Mouse (Mus musculus): ENCODE measurements around the gene Nrbp1. TPM values are rescaled to one million over a fixed set of nuclear protein-coding genes. Genes with fewer than 3 reads are reported as not detected.

Gene Nrbp1
- total and polyA plus RNA-seq, 3 experiments = 34.5 to 41.5 (median 36.6) TPM

DNA sequence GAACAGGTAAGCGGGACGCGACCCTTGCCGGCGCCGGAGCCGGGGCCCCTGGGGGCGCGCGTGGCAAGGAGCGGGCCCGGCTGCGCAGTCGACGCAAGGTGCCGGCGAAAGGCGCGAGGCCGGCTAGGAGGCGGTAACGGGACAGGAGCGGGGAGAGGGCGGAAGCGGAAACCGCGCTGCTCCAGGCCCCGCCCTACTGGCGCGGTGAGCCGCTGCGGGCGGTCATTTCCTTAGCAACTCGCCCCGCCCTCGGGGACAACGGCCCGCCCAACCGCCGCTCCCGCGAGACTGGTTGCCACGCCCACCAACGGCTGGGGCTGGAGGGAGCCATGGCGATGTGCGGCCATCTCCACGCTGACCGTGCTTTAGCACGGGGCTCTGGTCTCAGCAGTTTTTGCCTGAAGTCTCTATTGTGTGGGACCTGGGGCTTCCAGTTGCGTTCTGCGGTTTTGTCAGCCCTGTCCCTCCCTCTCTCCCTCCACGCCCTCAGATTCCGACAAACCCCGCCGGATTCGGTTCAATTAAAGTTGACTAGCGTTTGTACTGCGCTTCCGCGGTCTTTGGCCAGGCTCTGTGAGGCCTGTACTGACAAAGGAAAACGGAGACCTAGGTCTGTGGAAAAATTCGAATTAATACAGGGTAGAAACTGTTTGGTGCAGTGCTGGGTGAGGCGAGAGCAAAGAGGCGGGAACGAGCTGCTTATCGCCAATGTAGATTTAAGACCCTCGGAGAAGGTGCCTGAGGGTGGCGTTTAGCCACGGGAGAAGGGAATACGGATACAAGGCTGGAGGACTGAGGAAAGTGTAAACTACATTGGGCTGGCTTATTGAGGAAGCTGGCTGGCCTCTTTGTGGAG is 20.0 kb upstream of the Nrbp1 start, which contains the start of gene Ppm1g:
TSS of gene Ppm1g (minus strand) at position 240 of the 856 bp plus-strand sequence.
- Histone ChIP-seq H3K27me3 (replicated peaks) (no peaks in the 10 kb centered on the region), H3K4me2 (ENCODE audit: insufficient read depth, low read depth, poor library complexity, severe bottlenecking) (peak within 1 kb of the TSS; percentile 40), H3K9ac (ENCODE audit: insufficient read depth, low read depth) (peak within 1 kb of the TSS; percentile 87), H3K27ac (ENCODE audit: insufficient read depth, low read depth) (peak within 1 kb of the TSS; percentile 89), H3K4me3 (replicated peaks in 1 of 3; ENCODE audit: low read depth in 2 of 3, low read length in 2 of 3, poor library complexity in 1 of 3) (peak within 1 kb of the TSS; percentile 84 to 93 (median 93)), H3K79me2 (replicated peaks; ENCODE audit: control insufficient read depth, extremely low read depth, insufficient read depth, poor library complexity, severe bottlenecking) (peaks cover 43% of the 10 kb centered on the region), H3K36me3 (replicated peaks in 1 of 2; ENCODE audit: control insufficient read depth in 1 of 2, insufficient read depth in 1 of 2, low read length in 1 of 2) (peaks cover 0 to 9% of the 10 kb centered on the region in 2 experiments), H3K9me3 (replicated peaks; ENCODE audit: low read length) (no peaks in the 10 kb centered on the region), H3K4me1 (ENCODE audit: control insufficient read depth in 1 of 2, insufficient read depth in 2 of 2) (peaks cover 0 to 20% of the 10 kb centered on the region in 2 experiments; a peak in 2 of 4 replicates)
- peak; percentile 94 for DNase-seq (ENCODE audit: extremely low read depth)
- peak; percentile 98 for TF ChIP-seq CHD2 (IDR thresholded peaks at IDR 0.05; ENCODE audit: low read length)
- no peak; the same call in 1 of the 2 replicates for TF ChIP-seq ZNF384 (IDR thresholded peaks at IDR 0.05; ENCODE audit: low read depth, low read length)
- TF ChIP-seq MAX (IDR thresholded peaks at IDR 0.05; ENCODE audit: low read length) = peak; percentile 89
- no peak for TF ChIP-seq JUND (conservative IDR thresholded peaks at IDR 0.05; ENCODE audit: low read depth, low read length)
- 0 out of 2 replicates have a peak, but pooled peaks have one; percentile 32 for TF ChIP-seq E2F4 (IDR thresholded peaks at IDR 0.05; ENCODE audit: insufficient replicate concordance, low read depth, low read length)
- peak; percentile 85; the same call in 1 of the 2 replicates for TF ChIP-seq TBP (conservative IDR thresholded peaks at IDR 0.05; ENCODE audit: low read depth, low read length)
- TF ChIP-seq TCF12 (IDR thresholded peaks at IDR 0.05; ENCODE audit: low read depth, low read length) = peak; percentile 93; the same call in 1 of the 2 replicates
- TF ChIP-seq ZMIZ1 (IDR thresholded peaks at IDR 0.05; ENCODE audit: low read depth, low read length) = peak; percentile 94
- TF ChIP-seq POLR2AphosphoS2 (IDR thresholded peaks at IDR 0.05; ENCODE audit: low read depth, low read length) = peak; percentile 90
- TF ChIP-seq NRF1 (IDR thresholded peaks at IDR 0.05; ENCODE audit: low read depth, low read length) = peak; percentile 61
- TF ChIP-seq ZC3H11A (IDR thresholded peaks at IDR 0.05; ENCODE audit: low read depth, low read length) = no peak
- peak; percentile 43; the same call in 1 of the 2 replicates for TF ChIP-seq MEF2A (IDR thresholded peaks at IDR 0.05; ENCODE audit: borderline replicate concordance, low read depth, low read length)
- TF ChIP-seq MYC (IDR thresholded peaks at IDR 0.05; ENCODE audit: low read depth, low read length) = peak; percentile 80
- TF ChIP-seq MXI1 (IDR thresholded peaks at IDR 0.05; ENCODE audit: low read depth, low read length) = peak; percentile 85
- no peak for TF ChIP-seq EP300 (IDR thresholded peaks at IDR 0.05; ENCODE audit: low read length)
- peak; percentile 99 for TF ChIP-seq NELFE (IDR thresholded peaks at IDR 0.05; ENCODE audit: low read depth, low read length)
- TF ChIP-seq MAFK (IDR thresholded peaks at IDR 0.05; ENCODE audit: insufficient replicate concordance, low read length) = no peak
- TF ChIP-seq PAX5 (IDR thresholded peaks at IDR 0.05; ENCODE audit: low read length) = no peak
- peak; percentile 74 for TF ChIP-seq SIN3A (IDR thresholded peaks at IDR 0.05; ENCODE audit: low read length)
- peak; percentile 75; the same call in 1 of the 2 replicates for TF ChIP-seq CHD1 (IDR thresholded peaks at IDR 0.05; ENCODE audit: low read depth, low read length)
- TF ChIP-seq RCOR1 (conservative IDR thresholded peaks at IDR 0.05; ENCODE audit: low read depth, low read length) = no peak
- TF ChIP-seq BHLHE40 (IDR thresholded peaks at IDR 0.05; ENCODE audit: low read depth, low read length) = 0 out of 2 replicates have a peak, but pooled peaks have one; percentile 21
- TF ChIP-seq HCFC1 (IDR thresholded peaks at IDR 0.05; ENCODE audit: low read depth, low read length) = peak; percentile 77
- TF ChIP-seq ELF1 (IDR thresholded peaks at IDR 0.05; ENCODE audit: low read depth, low read length) = peak; percentile 91
- peak; percentile 99 for TF ChIP-seq POLR2A (IDR thresholded peaks at IDR 0.05; ENCODE audit: low read depth, low read length)
- TF ChIP-seq KAT2A (IDR thresholded peaks at IDR 0.05; ENCODE audit: insufficient replicate concordance, low read length) = peak; percentile 62; the same call in 1 of the 2 replicates
- TF ChIP-seq IRF4 (IDR thresholded peaks at IDR 0.05; ENCODE audit: low read depth, low read length) = peak; percentile 45; the same call in 1 of the 2 replicates
- peak; percentile 58; the same call in 1 of the 2 replicates for TF ChIP-seq UBTF (IDR thresholded peaks at IDR 0.05; ENCODE audit: low read depth, low read length)
- dilution Hi-C loops (cut with MboI; ENCODE audit: extremely low pct_ligation_motif_present, extremely low pct_unique_long_range_greater_than_20kb, low sequenced_read_pairs) (no loop called here), in situ Hi-C loops (cut with MboI; ENCODE audit: low pct_ligation_motif_present, low pct_unique_long_range_greater_than_20kb, low sequenced_read_pairs) (no loop called here)
